Mouse (Mus musculus) heart, embryonic 10.5 days (tissue): Measurements from ENCODE around the gene Tmem198. TPM values are rescaled to one million over a fixed set of nuclear protein-coding genes. Genes with fewer than 3 reads are reported as not detected.
A peak's percentile ranks its signal among the peaks of the same experiment; 100 is the strongest.

Source experiments
- DNase-seq: peaks from one replicate; pipeline ENCODE4 v3.0.0-alpha.2; 2017; ENCODE audit warnings: low spot score
- H3K27ac ChIP-seq: fragments of 300-500 bp; sonication (generic); 2 replicates; pipeline ENCODE4 v1.5.1; 2016; ENCODE audit warnings: mild to moderate bottlenecking
- H3K27me3 ChIP-seq: fragments of 300-500 bp; sonication (generic); 2 replicates; pipeline ENCODE4 v1.6.1; 2016; ENCODE audit warnings: mild to moderate bottlenecking; ENCODE audit not compliant: poor library complexity, insufficient read depth, severe bottlenecking
- H3K36me3 ChIP-seq: fragments of 300-500 bp; sonication (generic); 2 replicates; pipeline ENCODE4 v1.6.1; 2016; ENCODE audit warnings: mild to moderate bottlenecking, moderate library complexity
- H3K4me1 ChIP-seq: fragments of 300-500 bp; sonication (generic); 2 replicates; pipeline ENCODE4 v1.6.1; 2016; ENCODE audit warnings: mild to moderate bottlenecking
- H3K4me3 ChIP-seq: fragments of 300-500 bp; sonication (generic); 2 replicates; pipeline ENCODE4 v1.5.1; 2016; ENCODE audit warnings: mild to moderate bottlenecking, moderate library complexity
- H3K9me3 ChIP-seq: fragments of 300-500 bp; sonication (generic); 2 replicates; pipeline ENCODE4 v1.6.1; 2016; ENCODE audit warnings: mild to moderate bottlenecking, moderate library complexity
- WGBS: fragments of 180-500 bp; shearing (Covaris S2); methylation state at CpG from one replicate; pipeline ENCODE4 v1.1.7; 2016; 5-methylcytosine and 5-hydroxymethylcytosine counted together
- polyA plus RNA-seq: library from polyadenylated mRNA; unstranded; fragments of >200 nt; fragmentation: Nextera tagmentation; extraction: Ambion mirVana; gene quantifications from 2 replicates; pipeline ENCODE4 v1.2.1, GENCODE M21; 2016

Gene Tmem198
- polyA plus RNA-seq: 0.36 and 0.39 TPM in 2 replicates

DNA sequence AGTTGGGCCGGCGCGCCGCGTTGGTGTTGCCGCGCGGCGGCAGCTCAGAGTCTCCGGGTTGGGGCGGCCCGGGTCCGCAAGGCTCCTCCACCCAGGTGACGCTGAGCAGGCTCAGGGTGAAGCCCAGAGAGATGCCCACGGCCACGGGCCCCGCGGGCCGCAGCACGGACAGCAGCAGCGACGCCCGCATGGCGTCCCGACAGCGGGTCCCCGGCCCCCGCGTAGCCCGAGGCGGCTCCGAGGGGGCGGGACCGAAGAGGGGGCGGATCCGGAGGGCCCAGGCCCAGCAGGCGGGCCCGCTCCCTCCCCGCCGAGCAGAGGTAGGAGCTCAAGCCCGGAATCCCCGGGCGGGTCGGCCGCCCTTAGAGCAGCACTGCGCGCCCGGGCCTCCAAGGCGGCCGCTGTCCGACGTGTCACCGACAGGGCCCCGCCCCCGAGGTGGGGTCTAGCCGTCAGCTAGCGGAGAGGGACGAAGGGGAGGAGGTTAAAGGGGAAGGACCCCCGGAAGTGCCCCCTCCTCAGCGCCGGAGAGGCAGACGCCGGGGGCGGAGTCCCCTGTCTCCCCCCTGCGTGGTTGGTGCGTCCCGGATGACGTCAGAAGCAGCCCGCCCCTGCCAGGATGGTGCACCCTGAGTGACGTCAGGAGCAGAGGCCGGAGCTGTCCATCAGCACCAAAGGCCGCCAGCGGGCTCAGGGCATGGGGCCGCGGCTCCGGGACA, at the start of gene Tmem198, which contains the start of gene Chpf:
Gene Tmem198, plus strand, starts transcription at position 617 of the 719 bp plus-strand sequence.
Gene Chpf, minus strand, starts transcription at position 392 of the 719 bp plus-strand sequence.
- WGBS: under 1% methylated on average over 76 of the region's 76 CpGs
- Histone ChIP-seq H3K4me1 (peaks cover 32% of the 10 kb centered on the region), H3K4me3 (peak within 1 kb of the TSS; percentile 89), H3K36me3 (peaks cover 31% of the 10 kb centered on the region), H3K27ac (peak within 1 kb of the TSS; percentile 92), H3K9me3 (no peaks in the 10 kb centered on the region), H3K27me3 (peaks cover 70% of the 10 kb centered on the region)
- peak; percentile 99 for DNase-seq

DNA sequence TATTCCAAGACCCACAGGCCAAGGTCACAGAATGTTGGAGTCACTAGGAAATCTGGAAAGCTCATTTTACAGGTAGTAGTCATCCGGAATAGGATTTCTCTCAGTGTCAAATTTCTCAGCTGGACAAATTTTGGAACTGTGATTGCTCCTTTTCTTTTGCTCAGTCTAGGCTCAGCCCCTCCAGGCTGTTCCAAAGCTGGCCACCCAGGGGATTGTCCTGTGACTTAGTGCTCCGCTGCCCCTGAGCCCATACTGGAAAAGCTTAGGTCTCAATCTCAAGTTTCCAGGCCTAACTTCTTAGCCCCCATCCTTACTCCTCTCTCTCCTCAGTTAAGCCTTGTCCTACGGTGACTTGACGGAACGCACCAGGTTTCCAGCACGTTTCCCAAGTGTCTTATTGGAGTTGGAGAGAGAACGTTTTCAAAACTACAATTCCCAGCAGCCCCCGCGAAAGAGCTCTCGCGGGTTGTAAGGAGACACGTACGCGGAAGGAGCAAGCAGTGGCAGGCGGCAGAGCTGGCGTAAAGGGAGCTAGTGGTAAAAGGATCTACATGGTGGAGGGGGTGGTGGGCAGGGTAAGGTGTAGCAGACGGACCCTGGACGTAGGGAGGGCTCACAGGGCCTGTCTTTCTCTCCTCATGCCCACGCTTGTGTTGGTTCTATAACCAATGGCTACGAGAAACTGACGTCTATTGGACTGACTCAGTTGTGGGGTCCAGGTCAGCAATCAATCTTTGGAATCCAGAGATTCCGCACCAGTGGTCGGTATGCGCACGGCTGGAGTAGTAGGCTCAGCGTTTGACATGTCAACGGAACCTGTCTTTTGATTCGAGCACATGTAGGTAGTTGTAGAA, 43.6 kb upstream of the Tmem198 start, which contains the start of gene Gmppa:
Gene Gmppa, plus strand, starts transcription at position 456 of the 854 bp plus-strand sequence.
- Histone ChIP-seq H3K4me3 (peak within 1 kb of the TSS; percentile 63), H3K36me3 (peaks cover 29% of the 10 kb centered on the region), H3K4me1 (peaks cover 48% of the 10 kb centered on the region), H3K9me3 (no peaks in the 10 kb centered on the region), H3K27ac (peak within 1 kb of the TSS; percentile 86), H3K27me3 (no peaks in the 10 kb centered on the region)
- 6% methylated on average over 28 of the region's 28 CpGs for WGBS
- peak; percentile 96 for DNase-seq

- WGBS: 76% methylated on average over 8 of the region's 9 CpGs
- H3K4me1 ChIP-seq: peaks cover 43% of the 10 kb centered on the region
Measured at GRCm38 (mm10) chr1:75438782-75439181, 40.5 kb upstream of the Tmem198 start.

DNA sequence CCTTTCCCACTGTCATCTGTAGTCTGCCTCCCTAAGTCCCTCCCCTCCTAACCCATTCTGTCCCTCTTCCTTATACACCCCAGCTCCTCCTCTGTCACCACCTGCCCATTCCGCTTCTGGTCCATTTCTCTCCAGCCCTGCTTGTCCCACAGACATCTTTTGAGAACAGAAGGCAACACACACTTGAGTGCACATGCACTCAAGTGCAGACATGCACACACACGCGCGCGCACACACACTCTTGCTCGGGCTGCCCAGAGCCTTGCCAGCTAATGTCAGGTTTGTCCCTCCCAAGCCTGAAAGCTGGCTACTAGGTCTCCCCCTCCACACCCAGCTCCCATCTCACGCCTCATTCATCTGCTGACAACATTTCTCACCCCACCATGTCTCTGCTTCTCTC, 38.7 kb upstream of the Tmem198 start:
- DNase-seq: no peak
- Histone ChIP-seq H3K27me3 (peaks cover 20% of the 10 kb centered on the region), H3K36me3 (peaks cover 29% of the 10 kb centered on the region), H3K4me3 (no peak overlapping the region), H3K4me1 (peaks cover 58% of the 10 kb centered on the region), H3K9me3 (no peaks in the 10 kb centered on the region), H3K27ac (no peak overlapping the region)
- WGBS: 97% methylated on average over 7 of the region's 7 CpGs

More at GRCm38 (mm10) chr1:75438782-75439181, 40.5 kb upstream of the Tmem198 start:
- H3K9me3 ChIP-seq: no peaks in the 10 kb centered on the region
- peaks cover 10% of the 10 kb centered on the region; the same call in 1 of the 2 replicates for H3K27me3 ChIP-seq
- no peak overlapping the region for H3K27ac ChIP-seq
- peaks cover 29% of the 10 kb centered on the region for H3K36me3 ChIP-seq
- no peak overlapping the region for H3K4me3 ChIP-seq
- DNase-seq: no peak

DNA sequence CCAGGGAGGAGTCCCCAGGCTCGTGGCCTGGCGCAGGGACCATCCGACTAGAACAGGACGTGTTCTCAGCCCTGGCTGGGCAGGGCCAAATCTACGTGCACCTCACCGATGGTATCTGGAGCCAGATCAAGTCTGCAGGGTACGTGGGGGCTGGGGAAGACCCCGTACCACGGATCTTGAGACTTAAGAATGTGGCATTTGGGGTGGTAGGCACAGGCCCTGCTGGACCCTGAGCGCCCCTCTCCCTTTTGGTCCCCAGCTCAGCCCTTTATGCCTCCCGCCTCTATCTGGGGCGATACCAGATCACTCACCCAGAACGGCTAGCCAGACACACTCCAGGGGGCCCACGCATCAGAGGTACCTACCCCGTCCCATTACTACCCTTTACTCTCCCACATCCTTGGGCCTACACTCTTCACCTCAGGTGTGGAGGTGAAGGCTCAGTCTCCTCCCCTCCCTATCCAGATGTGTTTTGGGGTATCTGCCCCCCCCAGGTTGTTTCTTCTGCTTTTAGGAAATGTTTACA, 37.8 kb upstream of the Tmem198 start:
- 85% methylated on average over 15 of the region's 15 CpGs for WGBS
- Histone ChIP-seq H3K4me3 (no peak overlapping the region), H3K27ac (no peak overlapping the region), H3K9me3 (no peaks in the 10 kb centered on the region), H3K4me1 (peaks cover 62% of the 10 kb centered on the region), H3K36me3 (peaks cover 29% of the 10 kb centered on the region), H3K27me3 (peaks cover 24% of the 10 kb centered on the region)
- no peak for DNase-seq

- Histone ChIP-seq H3K27me3 (peaks cover 30% of the 10 kb centered on the region), H3K9me3 (no peaks in the 10 kb centered on the region), H3K4me3 (no peak overlapping the region), H3K36me3 (peaks cover 29% of the 10 kb centered on the region), H3K27ac (no peak overlapping the region; the same call in 1 of the 2 replicates), H3K4me1 (peaks cover 62% of the 10 kb centered on the region)
- 80% methylated on average over 9 of the region's 9 CpGs for WGBS
- DNase-seq: no peak
Measured at GRCm38 (mm10) chr1:75442171-75442570, 37.2 kb upstream of the Tmem198 start.

DNA sequence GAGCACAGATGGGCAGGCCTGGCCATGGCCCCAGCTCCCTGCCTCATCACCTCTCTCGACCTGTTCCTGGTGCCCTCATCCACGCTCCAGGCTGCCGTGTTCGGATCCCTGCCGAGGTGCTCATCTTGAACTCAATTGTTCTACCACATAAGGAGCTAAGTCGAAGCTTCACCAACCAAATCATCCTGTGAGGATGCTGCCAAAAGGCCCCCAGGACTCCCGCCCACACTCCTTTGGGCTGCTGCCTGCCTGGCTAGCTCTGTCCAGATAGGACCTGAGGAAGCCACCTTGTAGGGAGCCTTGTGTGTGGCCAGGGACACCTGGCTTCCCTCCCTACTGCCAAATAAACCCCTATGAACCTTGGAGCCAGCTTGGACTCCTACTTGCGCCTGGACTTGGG, 36.5 kb upstream of the Tmem198 start:
- H3K36me3 ChIP-seq: peaks cover 29% of the 10 kb centered on the region
- H3K9me3 ChIP-seq: no peaks in the 10 kb centered on the region
- H3K4me3 ChIP-seq: no peak overlapping the region
- no peak overlapping the region for H3K27ac ChIP-seq
- peaks cover 62% of the 10 kb centered on the region for H3K4me1 ChIP-seq
- no peak for DNase-seq
- peaks cover 36% of the 10 kb centered on the region for H3K27me3 ChIP-seq
- 58% methylated on average over 8 of the region's 8 CpGs for WGBS

GRCm38 (mm10) chr1:75443247-75444024, 35.9 kb upstream of the Tmem198 start:
- H3K27me3 ChIP-seq: peaks cover 43% of the 10 kb centered on the region
- WGBS: 43% methylated on average over 13 of the region's 13 CpGs
- H3K27ac ChIP-seq: no peak overlapping the region; the same call in 1 of the 2 replicates
- H3K4me3 ChIP-seq: no peak overlapping the region
- no peak for DNase-seq
- H3K4me1 ChIP-seq: peaks cover 66% of the 10 kb centered on the region
- no peaks in the 10 kb centered on the region for H3K9me3 ChIP-seq
- H3K36me3 ChIP-seq: peaks cover 29% of the 10 kb centered on the region

GRCm38 (mm10) chr1:75444208-75444607, 35.1 kb upstream of the Tmem198 start:
- no peak for DNase-seq
- Histone ChIP-seq H3K27me3 (peaks cover 50% of the 10 kb centered on the region), H3K36me3 (peaks cover 29% of the 10 kb centered on the region), H3K9me3 (no peaks in the 10 kb centered on the region), H3K27ac (peak overlapping the region; percentile 81; the same call in 1 of the 2 replicates), H3K4me3 (no peak overlapping the region), H3K4me1 (peaks cover 67% of the 10 kb centered on the region)
- WGBS: 42% methylated on average over 3 of the region's 3 CpGs

DNA sequence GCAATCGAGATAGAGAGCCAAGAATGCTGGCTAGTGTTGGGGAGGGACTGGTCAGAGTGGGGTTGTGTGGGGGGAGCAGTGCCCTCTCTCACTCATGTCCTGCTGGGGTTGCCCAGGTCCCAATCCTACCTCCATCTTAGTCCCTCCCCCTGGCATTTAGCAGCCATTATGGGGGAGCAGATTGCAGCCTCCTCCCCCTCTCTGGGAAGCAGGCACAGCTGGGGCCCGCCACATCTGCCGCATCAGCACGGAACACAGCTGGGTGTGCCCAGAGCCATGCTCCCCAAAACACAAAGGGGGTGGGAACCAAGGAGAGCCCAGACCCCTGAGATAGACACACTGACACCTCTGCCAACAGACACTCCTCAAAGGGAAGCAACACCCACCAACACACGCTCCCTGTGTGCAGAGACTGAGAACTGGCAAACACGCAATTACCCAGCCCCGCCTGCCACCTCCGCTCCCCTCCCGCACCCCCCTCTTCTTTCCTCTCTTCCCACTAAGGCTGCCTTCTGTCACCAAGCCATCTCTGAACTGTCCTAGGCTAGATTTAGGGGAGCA, 34.1 kb upstream of the Tmem198 start:
- H3K4me1 ChIP-seq: peaks cover 75% of the 10 kb centered on the region
- 14% methylated on average over 9 of the region's 9 CpGs for WGBS
- H3K27ac ChIP-seq: peak overlapping the region; percentile 81
- H3K4me3 ChIP-seq: peak overlapping the region; percentile 53
- peaks cover 60% of the 10 kb centered on the region for H3K27me3 ChIP-seq
- DNase-seq: no peak
- H3K36me3 ChIP-seq: peaks cover 28% of the 10 kb centered on the region
- H3K9me3 ChIP-seq: no peaks in the 10 kb centered on the region

- peaks cover 83% of the 10 kb centered on the region for H3K4me1 ChIP-seq
- H3K36me3 ChIP-seq: peaks cover 20% of the 10 kb centered on the region
- H3K27me3 ChIP-seq: peaks cover 68% of the 10 kb centered on the region
- peak; percentile 90 for DNase-seq
- H3K4me3 ChIP-seq: peak overlapping the region; percentile 53
- peak overlapping the region; percentile 81 for H3K27ac ChIP-seq
- no peaks in the 10 kb centered on the region for H3K9me3 ChIP-seq
- 0% methylated on average over 22 of the region's 22 CpGs for WGBS
Measured at GRCm38 (mm10) chr1:75445751-75446611, 33.4 kb upstream of the Tmem198 start.
